Mouse (Mus musculus): ENCODE data around the gene Kif17.

The Kif17 gene

GRCm38 (mm10) chr4:138250088-138250960 lies at the start of gene Kif17, which contains the start of gene Sh2d5:
TSS of gene Kif17 (plus strand) at chr4:138250435.
TSS of gene Sh2d5 (plus strand) at chr4:138250403.
- DNase-seq (ENCODE audit: extremely low read depth, low read depth, low spot score) = no peak

GRCm38 (mm10) chr4:138200769-138201168 lies 49.5 kb upstream of the Kif17 start:
- no peak for DNase-seq (ENCODE audit: extremely low read depth, low read depth, low spot score)

GRCm38 (mm10) chr4:138201696-138202095 lies 48.5 kb upstream of the Kif17 start:
- DNase-seq (ENCODE audit: extremely low read depth, low read depth, low spot score) = peak; percentile 70

- DNase-seq (ENCODE audit: extremely low read depth, low read depth, low spot score) = no peak
Observed at GRCm38 (mm10) chr4:138210116-138210515, 40.1 kb upstream of the Kif17 start.

- DNase-seq (ENCODE audit: extremely low read depth, low read depth, low spot score) = no peak
Observed at GRCm38 (mm10) chr4:138213861-138214260, 36.4 kb upstream of the Kif17 start.

GRCm38 (mm10) chr4:138215671-138216199 lies 34.5 kb upstream of the Kif17 start:
- no peak for DNase-seq (ENCODE audit: extremely low read depth, low read depth, low spot score)

GRCm38 (mm10) chr4:138216200-138216890 lies 33.9 kb upstream of the Kif17 start, which contains the start of gene Hp1bp3:
TSS of gene Hp1bp3 (plus strand) at chr4:138216296.
- no peak for DNase-seq (ENCODE audit: extremely low read depth, low read depth, low spot score)

GRCm38 (mm10) chr4:138216891-138217392 lies 33.3 kb upstream of the Kif17 start:
- DNase-seq (ENCODE audit: extremely low read depth, low read depth, low spot score) = peak; percentile 55

GRCm38 (mm10) chr4:138217441-138217840 lies 32.8 kb upstream of the Kif17 start:
- no peak for DNase-seq (ENCODE audit: extremely low read depth, low read depth, low spot score)

- no peak for DNase-seq (ENCODE audit: extremely low read depth, low read depth, low spot score)
Observed at GRCm38 (mm10) chr4:138217951-138218685, 32.1 kb upstream of the Kif17 start.

- no peak for DNase-seq (ENCODE audit: extremely low read depth, low read depth, low spot score)
Observed at GRCm38 (mm10) chr4:138219331-138219730, 30.9 kb upstream of the Kif17 start.

GRCm38 (mm10) chr4:138220761-138221160 lies 29.5 kb upstream of the Kif17 start:
- no peak for DNase-seq (ENCODE audit: extremely low read depth, low read depth, low spot score)

GRCm38 (mm10) chr4:138221406-138221805 lies 28.8 kb upstream of the Kif17 start:
- no peak for DNase-seq (ENCODE audit: extremely low read depth, low read depth, low spot score)

- DNase-seq (ENCODE audit: extremely low read depth, low read depth, low spot score) = no peak
Observed at GRCm38 (mm10) chr4:138222396-138222795, 27.8 kb upstream of the Kif17 start.

GRCm38 (mm10) chr4:138223623-138224022 lies 26.6 kb upstream of the Kif17 start:
- DNase-seq (ENCODE audit: extremely low read depth, low read depth, low spot score) = no peak

GRCm38 (mm10) chr4:138246756-138247665 lies 3.2 kb upstream of the Kif17 start:
- DNase-seq (ENCODE audit: extremely low read depth, low read depth, low spot score) = peak; percentile 28

- no peak for DNase-seq (ENCODE audit: extremely low read depth, low read depth, low spot score)
Observed at GRCm38 (mm10) chr4:138251819-138252218, 1.6 kb downstream of the Kif17 start.

GRCm38 (mm10) chr4:138252231-138252630 lies 2.0 kb downstream of the Kif17 start:
- no peak for DNase-seq (ENCODE audit: extremely low read depth, low read depth, low spot score)

- no peak for DNase-seq (ENCODE audit: extremely low read depth, low read depth, low spot score)
Observed at GRCm38 (mm10) chr4:138257116-138257687, 7.0 kb downstream of the Kif17 start.
